Mouse (Mus musculus): ENCODE data around the gene Slc39a11.

DNA sequence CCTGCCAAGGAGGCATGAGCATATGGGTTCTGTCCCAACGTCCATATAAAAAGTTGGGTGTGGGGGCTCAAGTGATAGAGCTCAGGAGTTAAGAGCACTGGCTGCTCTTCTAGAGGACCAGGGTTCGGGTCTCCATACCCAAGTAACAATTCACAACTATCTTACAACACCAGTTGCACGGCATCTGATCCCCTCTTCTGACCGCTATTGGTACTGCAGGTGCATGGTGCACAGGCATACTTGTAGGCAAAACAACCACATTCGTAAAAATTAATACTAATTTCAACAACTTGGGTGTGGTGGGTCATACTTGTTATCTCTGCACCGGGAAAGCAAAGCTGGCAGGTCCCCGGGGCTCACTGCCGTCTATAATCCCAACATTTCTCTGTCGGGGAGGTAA lies 240.8 kb downstream of the Slc39a11 start:
- TF ChIP-seq CTCF (IDR thresholded peaks at IDR 0.05; ENCODE audit: control insufficient read depth, insufficient read depth, low read length): no peak
- TF ChIP-seq POLR2A (IDR thresholded peaks at IDR 0.05; ENCODE audit: borderline replicate concordance, control insufficient read depth, low read depth, low read length): no peak
